Mouse (Mus musculus): ENCODE results near the gene Egln3. TPM values are rescaled to one million over a fixed set of nuclear protein-coding genes. Genes with fewer than 3 reads are reported as not detected.
A peak's percentile ranks its signal among the peaks of the same experiment; 100 is the strongest.

Egln3 gene
- polyA plus RNA-seq, 1 experiment from 2014 or later, result 69.4 TPM

DNA sequence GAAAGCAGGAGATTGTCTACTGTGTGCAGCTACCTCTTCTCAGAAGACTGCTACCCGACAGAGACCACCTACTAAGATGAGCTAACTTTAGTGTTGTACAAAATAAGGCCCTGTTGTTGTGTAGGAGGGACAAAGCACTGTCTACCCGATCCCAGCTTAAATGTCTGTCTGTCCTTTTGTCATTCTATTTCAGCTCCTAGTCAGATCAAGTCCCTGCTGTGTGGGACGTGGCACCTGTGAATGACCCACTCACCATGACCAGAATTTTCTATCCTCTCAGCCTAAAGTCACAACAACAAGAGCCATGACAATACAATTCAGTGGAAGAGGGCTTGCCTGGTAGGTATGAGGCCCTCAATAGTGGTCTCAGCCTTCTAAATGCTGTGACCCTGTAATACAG lies 25.3 kb downstream of the Egln3 start:
- H3K36me3 ChIP-seq (ENCODE audit: control insufficient read depth, insufficient read depth, low read length), result peaks cover 6% of the 10 kb centered on the region; the same call in 1 of the 2 replicates
- no peak overlapping the region for H3K9ac ChIP-seq (ENCODE audit: low read depth, low read length)
- no peaks in the 10 kb centered on the region for H3K9me3 ChIP-seq (ENCODE audit: control insufficient read depth, low read length)
- WGBS, result 81% methylated on average over 3 of the region's 3 CpGs
- ATAC-seq, result no peak
- peaks cover 10% of the 10 kb centered on the region for H3K4me1 ChIP-seq (ENCODE audit: control insufficient read depth, insufficient read depth, low read length)
- H3K27me3 ChIP-seq (replicated peaks; ENCODE audit: control insufficient read depth, insufficient read depth, low read length), result no peaks in the 10 kb centered on the region
- H3K27ac ChIP-seq (ENCODE audit: low read length), result no peak overlapping the region
- H3K4me3 ChIP-seq (ENCODE audit: low read length), result no peak overlapping the region
- no peak overlapping the region for H3K4me2 ChIP-seq (ENCODE audit: low read depth, low read length)

GRCm38 (mm10) chr12:54168786-54169185 lies 34.9 kb downstream of the Egln3 start:
- Histone ChIP-seq H3K9ac (ENCODE audit: low read depth, low read length) (no peak overlapping the region), H3K4me3 (ENCODE audit: low read length) (no peak overlapping the region), H3K27ac (ENCODE audit: low read length) (no peak overlapping the region), H3K4me1 (ENCODE audit: control insufficient read depth, insufficient read depth, low read length) (peaks cover 9% of the 10 kb centered on the region; the same call in 1 of the 2 replicates), H3K36me3 (ENCODE audit: control insufficient read depth, insufficient read depth, low read length) (no peaks in the 10 kb centered on the region), H3K27me3 (replicated peaks; ENCODE audit: control insufficient read depth, insufficient read depth, low read length) (no peaks in the 10 kb centered on the region), H3K9me3 (ENCODE audit: control insufficient read depth, low read length) (no peaks in the 10 kb centered on the region), H3K4me2 (ENCODE audit: low read depth, low read length) (no peak overlapping the region)
- ATAC-seq, result no peak
- 88% methylated on average over 4 of the region's 4 CpGs for WGBS

DNA sequence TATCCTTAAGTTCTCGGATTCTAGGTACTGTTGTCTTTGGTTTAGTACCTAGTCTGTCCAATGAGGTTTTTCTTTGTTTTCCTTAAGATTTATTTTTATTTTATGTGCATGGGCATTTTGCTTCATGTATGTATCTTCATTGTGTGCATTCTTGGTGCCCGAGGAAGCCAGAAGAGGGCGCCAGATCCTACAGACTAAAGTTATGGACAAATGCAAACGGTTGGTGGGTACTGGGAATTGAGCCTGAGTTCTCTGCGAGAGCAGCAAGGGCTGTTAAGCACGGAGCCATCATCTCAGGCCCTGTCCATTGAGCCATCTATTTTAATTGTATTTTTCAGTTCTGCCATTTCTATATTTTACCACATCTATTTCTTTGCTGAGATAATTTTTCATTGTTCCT lies 35.9 kb downstream of the Egln3 start:
- no peak for ATAC-seq
- no peak overlapping the region for H3K4me3 ChIP-seq (ENCODE audit: low read length)
- no peaks in the 10 kb centered on the region for H3K27me3 ChIP-seq (replicated peaks; ENCODE audit: control insufficient read depth, insufficient read depth, low read length)
- H3K27ac ChIP-seq (ENCODE audit: low read length), result no peak overlapping the region
- WGBS, result 86% methylated on average over 6 of the region's 6 CpGs
- H3K9me3 ChIP-seq (ENCODE audit: control insufficient read depth, low read length), result no peaks in the 10 kb centered on the region
- no peak overlapping the region for H3K4me2 ChIP-seq (ENCODE audit: low read depth, low read length)
- H3K4me1 ChIP-seq (ENCODE audit: control insufficient read depth, insufficient read depth, low read length), result peaks cover 12% of the 10 kb centered on the region
- no peak overlapping the region for H3K9ac ChIP-seq (ENCODE audit: low read depth, low read length)
- no peaks in the 10 kb centered on the region for H3K36me3 ChIP-seq (ENCODE audit: control insufficient read depth, insufficient read depth, low read length)

GRCm38 (mm10) chr12:54164724-54165050 lies 39.0 kb downstream of the Egln3 start:
- H3K4me2 ChIP-seq (ENCODE audit: low read depth, low read length), result no peak overlapping the region
- H3K36me3 ChIP-seq (ENCODE audit: control insufficient read depth, insufficient read depth, low read length), result no peaks in the 10 kb centered on the region
- H3K4me3 ChIP-seq (ENCODE audit: low read length), result no peak overlapping the region
- H3K27ac ChIP-seq (ENCODE audit: low read length), result peak overlapping the region; percentile 78
- H3K4me1 ChIP-seq (ENCODE audit: control insufficient read depth, insufficient read depth, low read length), result peaks cover 16% of the 10 kb centered on the region
- H3K9me3 ChIP-seq (ENCODE audit: control insufficient read depth, low read length), result no peaks in the 10 kb centered on the region
- H3K9ac ChIP-seq (ENCODE audit: low read depth, low read length), result no peak overlapping the region
- WGBS, result 65% methylated on average over 6 of the region's 6 CpGs
- no peaks in the 10 kb centered on the region for H3K27me3 ChIP-seq (replicated peaks; ENCODE audit: control insufficient read depth, insufficient read depth, low read length)
- no peak for ATAC-seq

GRCm38 (mm10) chr12:54164040-54164723 lies 39.5 kb downstream of the Egln3 start:
- Histone ChIP-seq H3K4me2 (ENCODE audit: low read depth, low read length) (no peak overlapping the region), H3K4me1 (ENCODE audit: control insufficient read depth, insufficient read depth, low read length) (peaks cover 16% of the 10 kb centered on the region), H3K9ac (ENCODE audit: low read depth, low read length) (peak overlapping the region; percentile 23; the same call in 1 of the 2 replicates), H3K27ac (ENCODE audit: low read length) (peak overlapping the region; percentile 78), H3K36me3 (ENCODE audit: control insufficient read depth, insufficient read depth, low read length) (no peaks in the 10 kb centered on the region), H3K4me3 (ENCODE audit: low read length) (no peak overlapping the region), H3K9me3 (ENCODE audit: control insufficient read depth, low read length) (no peaks in the 10 kb centered on the region), H3K27me3 (replicated peaks; ENCODE audit: control insufficient read depth, insufficient read depth, low read length) (no peaks in the 10 kb centered on the region)
- ATAC-seq, result peak; percentile 16; the same call in 1 of the 2 replicates
- WGBS, result 46% methylated on average over 9 of the region's 9 CpGs

- Histone ChIP-seq H3K4me3 (ENCODE audit: low read length) (peak overlapping the region; percentile 35), H3K36me3 (ENCODE audit: control insufficient read depth, insufficient read depth, low read length) (no peaks in the 10 kb centered on the region), H3K9me3 (ENCODE audit: control insufficient read depth, low read length) (no peaks in the 10 kb centered on the region), H3K9ac (ENCODE audit: low read depth, low read length) (peak overlapping the region; percentile 64), H3K4me2 (ENCODE audit: low read depth, low read length) (peak overlapping the region; percentile 69), H3K27ac (ENCODE audit: low read length) (peak overlapping the region; percentile 94), H3K27me3 (replicated peaks; ENCODE audit: control insufficient read depth, insufficient read depth, low read length) (no peaks in the 10 kb centered on the region), H3K4me1 (ENCODE audit: control insufficient read depth, insufficient read depth, low read length) (peaks cover 18% of the 10 kb centered on the region)
- ATAC-seq, result peak; percentile 37; the same call in 1 of the 2 replicates
- 13% methylated on average over 4 of the region's 4 CpGs for WGBS
Observed at GRCm38 (mm10) chr12:54163166-54163565, 40.5 kb downstream of the Egln3 start.

DNA sequence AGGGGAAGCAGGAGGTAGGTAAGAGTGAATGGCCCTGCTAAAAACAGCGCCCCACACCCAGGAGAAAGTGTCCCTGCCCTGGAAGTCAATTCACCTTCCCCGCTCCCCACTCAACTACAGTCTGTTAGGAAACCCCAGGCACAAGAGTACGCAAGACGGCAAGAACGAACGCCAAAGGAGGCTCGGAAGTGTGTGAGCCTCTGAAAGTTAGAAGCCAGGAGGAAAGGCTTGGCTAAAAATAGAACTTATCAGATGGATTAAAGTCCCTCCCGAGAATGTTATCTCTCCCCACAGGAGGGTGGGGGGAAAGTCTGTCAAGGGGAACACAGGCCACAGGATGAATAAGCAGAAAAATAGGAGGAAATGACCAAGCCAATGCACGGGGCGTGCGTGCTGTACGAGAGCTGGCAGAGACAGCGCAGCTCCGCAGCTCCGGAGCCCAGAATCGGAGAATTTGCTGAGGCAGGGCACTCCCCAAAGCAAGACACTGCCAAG lies 41.0 kb downstream of the Egln3 start:
- peak overlapping the region; percentile 69 for H3K4me2 ChIP-seq (ENCODE audit: low read depth, low read length)
- ATAC-seq, result peak; percentile 93
- peak overlapping the region; percentile 35 for H3K4me3 ChIP-seq (ENCODE audit: low read length)
- no peaks in the 10 kb centered on the region for H3K9me3 ChIP-seq (ENCODE audit: control insufficient read depth, low read length)
- under 1% methylated on average over 16 of the region's 16 CpGs for WGBS
- peak overlapping the region; percentile 94 for H3K27ac ChIP-seq (ENCODE audit: low read length)
- no peaks in the 10 kb centered on the region for H3K36me3 ChIP-seq (ENCODE audit: control insufficient read depth, insufficient read depth, low read length)
- peak overlapping the region; percentile 64 for H3K9ac ChIP-seq (ENCODE audit: low read depth, low read length)
- H3K4me1 ChIP-seq (ENCODE audit: control insufficient read depth, insufficient read depth, low read length), result peaks cover 20% of the 10 kb centered on the region
- no peaks in the 10 kb centered on the region for H3K27me3 ChIP-seq (replicated peaks; ENCODE audit: control insufficient read depth, insufficient read depth, low read length)

DNA sequence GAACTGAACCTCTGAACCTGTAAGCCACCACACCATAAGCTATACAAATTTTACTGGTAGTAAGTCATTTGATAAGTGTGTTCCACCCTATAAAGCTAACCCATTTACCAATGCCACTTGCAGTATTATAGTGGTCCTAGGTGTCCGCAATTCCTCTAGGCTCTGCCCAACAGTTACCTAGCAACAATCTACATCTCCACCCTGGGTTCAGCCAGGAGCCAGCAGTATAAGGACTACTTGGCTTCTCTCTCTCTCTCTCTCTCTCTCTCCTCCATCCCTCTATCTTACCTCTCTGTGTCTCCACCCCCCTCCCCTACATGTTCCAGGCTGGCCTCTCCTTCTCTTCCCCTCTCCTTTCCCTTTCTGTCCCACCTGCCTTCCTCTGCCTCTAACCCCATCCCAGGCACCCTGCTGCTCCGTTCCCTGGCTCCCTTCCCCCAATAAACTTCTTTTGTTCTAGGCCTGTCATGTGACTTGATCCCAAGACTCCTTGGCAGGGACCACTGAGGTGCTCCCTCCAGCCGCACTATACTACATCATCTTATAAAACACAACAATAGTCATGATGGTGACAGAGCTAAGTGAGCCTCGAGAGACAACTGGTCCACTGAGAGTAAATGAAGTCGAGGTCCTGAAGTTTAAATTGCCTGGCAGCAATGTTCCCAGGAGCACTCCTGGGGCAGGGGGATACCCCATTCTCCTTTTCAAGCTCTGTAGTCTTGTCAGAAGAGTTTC lies 42.0 kb downstream of the Egln3 start:
- Histone ChIP-seq H3K27ac (ENCODE audit: low read length) (no peak overlapping the region), H3K4me2 (ENCODE audit: low read depth, low read length) (no peak overlapping the region), H3K9ac (ENCODE audit: low read depth, low read length) (no peak overlapping the region; the same call in 1 of the 2 replicates), H3K27me3 (replicated peaks; ENCODE audit: control insufficient read depth, insufficient read depth, low read length) (no peaks in the 10 kb centered on the region), H3K4me3 (ENCODE audit: low read length) (no peak overlapping the region), H3K9me3 (ENCODE audit: control insufficient read depth, low read length) (no peaks in the 10 kb centered on the region), H3K36me3 (ENCODE audit: control insufficient read depth, insufficient read depth, low read length) (no peaks in the 10 kb centered on the region), H3K4me1 (ENCODE audit: control insufficient read depth, insufficient read depth, low read length) (peaks cover 20% of the 10 kb centered on the region)
- WGBS, result 37% methylated on average over 5 of the region's 5 CpGs
- no peak for ATAC-seq

- Histone ChIP-seq H3K4me2 (ENCODE audit: low read depth, low read length) (no peak overlapping the region), H3K27me3 (replicated peaks; ENCODE audit: control insufficient read depth, insufficient read depth, low read length) (no peaks in the 10 kb centered on the region), H3K27ac (ENCODE audit: low read length) (no peak overlapping the region), H3K4me3 (ENCODE audit: low read length) (no peak overlapping the region), H3K9ac (ENCODE audit: low read depth, low read length) (no peak overlapping the region), H3K36me3 (ENCODE audit: control insufficient read depth, insufficient read depth, low read length) (no peaks in the 10 kb centered on the region), H3K9me3 (ENCODE audit: control insufficient read depth, low read length) (no peaks in the 10 kb centered on the region), H3K4me1 (ENCODE audit: control insufficient read depth, insufficient read depth, low read length) (peaks cover 20% of the 10 kb centered on the region)
- ATAC-seq, result no peak
- WGBS, result 81% methylated on average over 2 of the region's 2 CpGs
Observed at GRCm38 (mm10) chr12:54160279-54160678, 43.4 kb downstream of the Egln3 start.
